Mouse (Mus musculus) liver, postnatal 0 days (tissue): ENCODE results near the gene Col19a1.

Source experiments
- CTCF ChIP-seq: sonication (generic); IDR thresholded peaks from 2 replicates; pipeline ENCODE4 v1.5.1; 2016; ENCODE audit warnings: antibody characterized with exemption, low read depth
- EP300 ChIP-seq: IDR thresholded peaks from 2 replicates; pipeline ENCODE4 v1.6.1; 2016; ENCODE audit warnings: antibody characterized with exemption, low read depth, mild to moderate bottlenecking

DNA sequence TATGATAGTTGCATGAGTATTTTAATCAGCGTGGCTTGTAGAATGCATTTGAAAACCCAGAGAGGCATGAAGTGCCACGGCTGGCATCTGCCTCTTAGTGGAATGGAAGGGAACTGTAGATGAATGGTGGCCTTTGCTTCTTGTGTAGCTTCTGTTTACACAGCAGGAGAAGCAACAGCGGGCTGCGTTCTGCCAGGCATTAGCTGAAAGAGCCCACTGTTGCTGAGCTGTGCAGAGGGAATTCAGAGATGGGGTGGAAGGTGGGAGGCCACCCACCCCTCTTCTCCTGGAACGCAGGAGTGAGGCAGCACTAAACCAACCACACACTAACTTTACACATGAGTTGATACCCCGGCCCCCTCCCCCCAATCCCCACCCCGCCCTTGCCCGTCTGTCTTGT lies 356.8 kb downstream of the Col19a1 start:
- TF ChIP-seq CTCF (no peak), EP300 (no peak)
